Mouse (Mus musculus): ENCODE measurements around the gene Comt. TPM values are rescaled to one million over a fixed set of nuclear protein-coding genes. Genes with fewer than 3 reads are reported as not detected.

Comt gene
- polyA plus RNA-seq, 1 experiment from 2014 or later = 64.0 TPM

DNA sequence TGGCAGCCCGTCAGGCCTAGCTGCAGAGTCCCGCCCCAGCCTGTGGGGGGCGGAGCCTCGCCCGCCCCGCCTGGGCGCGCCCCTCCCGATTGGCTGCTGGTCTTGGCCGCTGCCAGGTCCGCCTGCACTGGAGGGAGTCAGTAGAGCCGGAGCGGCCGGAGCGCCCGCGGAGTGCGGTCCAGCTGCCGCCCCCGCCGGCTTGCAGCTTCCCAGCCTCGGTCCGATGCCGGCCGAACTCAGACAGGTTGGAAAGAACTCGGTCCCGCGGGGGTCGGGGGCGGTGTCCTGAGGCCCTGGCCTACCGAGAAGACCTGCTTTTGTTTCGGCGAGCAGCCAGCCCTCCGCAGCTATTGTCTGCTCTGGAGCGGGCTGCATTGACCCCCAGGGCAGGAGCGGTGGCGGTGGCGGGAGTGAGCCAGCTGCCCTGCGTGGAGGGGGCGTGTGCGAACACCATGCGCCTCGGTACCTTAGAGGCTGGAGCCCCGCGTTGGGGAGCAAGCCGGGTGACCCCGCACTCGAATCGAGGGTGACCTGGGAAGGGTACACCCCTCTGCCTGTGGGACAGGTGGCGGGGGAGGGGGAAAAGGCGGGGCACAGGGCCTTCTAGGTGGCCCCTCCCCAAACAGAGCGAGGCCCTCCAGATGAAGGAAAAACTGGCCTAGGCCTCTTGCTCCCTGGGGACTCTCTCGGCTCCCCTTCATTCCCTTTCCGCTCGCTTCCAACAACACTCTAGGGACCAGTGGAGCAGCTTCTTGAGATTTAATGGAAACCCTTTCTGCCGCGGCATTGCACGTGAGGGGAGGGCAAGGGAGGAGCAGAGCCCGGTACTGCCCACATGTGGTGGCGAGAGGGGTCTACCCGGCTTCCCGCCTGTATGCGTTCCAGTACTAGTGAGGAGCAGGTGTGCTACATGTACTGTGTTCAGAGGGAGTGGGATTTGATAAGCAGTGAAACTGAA lies 33.9 kb downstream of the Comt start:
- peak overlapping the region; percentile 91 for H3K27ac ChIP-seq
- peak overlapping the region; percentile 73 for H3K4me2 ChIP-seq
- H3K27me3 ChIP-seq = no peaks in the 10 kb centered on the region
- peak overlapping the region; percentile 91 for H3K9ac ChIP-seq
- WGBS = 0% methylated on average over 46 of the region's 63 CpGs
- peaks cover 66% of the 10 kb centered on the region for H3K4me1 ChIP-seq
- H3K4me3 ChIP-seq = peak overlapping the region; percentile 70
- peak; percentile 79 for ATAC-seq
- H3K9me3 ChIP-seq (replicated peaks) = no peaks in the 10 kb centered on the region
- H3K36me3 ChIP-seq (ENCODE audit: poor library complexity, severe bottlenecking) = peaks cover 16% of the 10 kb centered on the region

DNA sequence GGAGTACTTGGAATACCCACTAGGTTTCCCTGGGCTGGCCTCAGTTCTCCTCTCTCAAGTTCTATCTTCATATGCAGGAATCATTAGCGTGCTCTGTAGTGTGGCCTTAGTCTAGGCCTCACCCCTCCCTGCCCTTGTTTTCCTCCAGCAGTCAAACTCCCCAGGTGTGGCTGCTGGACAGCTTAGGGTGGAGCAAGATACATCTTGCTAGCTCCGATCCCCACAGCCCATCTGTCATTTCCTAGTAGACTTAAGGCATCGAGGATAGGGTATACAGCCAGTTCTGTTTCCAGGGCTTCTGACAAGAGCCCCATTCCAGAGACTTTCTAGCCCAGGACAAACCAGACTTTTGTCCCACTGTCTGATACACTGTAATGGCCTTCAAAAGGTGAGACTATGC lies 34.9 kb downstream of the Comt start:
- Histone ChIP-seq H3K4me1 (peaks cover 74% of the 10 kb centered on the region), H3K9ac (no peak overlapping the region), H3K4me2 (no peak overlapping the region), H3K36me3 (ENCODE audit: poor library complexity, severe bottlenecking) (peaks cover 6% of the 10 kb centered on the region), H3K27ac (peak overlapping the region; percentile 91), H3K4me3 (0 out of 2 replicates have a peak overlapping the region, but pooled peaks have one; percentile 70), H3K9me3 (replicated peaks) (no peaks in the 10 kb centered on the region), H3K27me3 (no peaks in the 10 kb centered on the region)
- WGBS = 85% methylated on average over 3 of the region's 3 CpGs
- no peak for ATAC-seq

DNA sequence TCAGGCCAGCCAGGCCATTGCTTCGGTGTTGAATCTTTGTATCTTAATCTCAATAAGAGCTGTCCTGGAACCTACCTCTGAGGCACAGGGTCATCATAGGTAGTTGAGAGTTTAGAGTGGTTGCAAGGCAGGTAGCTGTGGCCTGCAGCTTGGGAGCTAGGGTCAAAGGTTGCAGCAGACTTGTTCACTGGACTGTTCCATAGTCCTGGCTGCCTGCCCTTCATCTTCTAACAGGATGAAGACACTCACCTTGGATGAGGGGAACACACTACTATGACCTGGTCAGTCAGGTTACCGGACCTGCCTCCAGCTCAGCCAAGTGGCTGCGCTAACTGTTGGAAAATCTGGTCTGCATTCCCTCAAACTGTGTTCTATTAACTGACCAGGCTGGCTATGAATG lies 35.5 kb downstream of the Comt start:
- no peaks in the 10 kb centered on the region for H3K27me3 ChIP-seq
- no peak for ATAC-seq

DNA sequence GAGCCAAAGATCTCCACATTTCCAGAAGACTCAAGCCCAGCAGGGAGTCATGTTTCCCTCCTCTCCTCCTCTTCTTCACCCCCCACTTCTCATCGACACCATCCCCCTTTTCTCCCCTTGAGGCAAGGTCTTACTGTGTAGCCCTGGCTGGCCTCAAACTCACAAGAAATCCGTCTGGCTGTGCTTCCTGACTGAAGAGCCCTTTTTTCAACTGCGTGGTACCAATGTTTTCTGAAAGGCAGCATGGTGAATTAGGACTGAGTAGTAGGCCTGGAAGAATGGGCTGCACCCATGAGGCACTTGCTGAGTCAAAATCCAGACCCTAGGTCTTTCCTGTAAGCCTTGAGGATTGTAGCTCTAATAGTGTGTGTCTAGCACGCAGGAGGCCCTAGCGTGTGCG lies 36.3 kb downstream of the Comt start:
- 78% methylated on average over 6 of the region's 6 CpGs for WGBS
- no peaks in the 10 kb centered on the region for H3K27me3 ChIP-seq
- no peaks in the 10 kb centered on the region for H3K9me3 ChIP-seq (replicated peaks)
- no peak overlapping the region for H3K4me2 ChIP-seq
- H3K27ac ChIP-seq = no peak overlapping the region
- no peak overlapping the region for H3K4me3 ChIP-seq
- no peak overlapping the region for H3K9ac ChIP-seq
- ATAC-seq = no peak
- H3K36me3 ChIP-seq (ENCODE audit: poor library complexity, severe bottlenecking) = no peaks in the 10 kb centered on the region
- peaks cover 68% of the 10 kb centered on the region for H3K4me1 ChIP-seq

More for the DNA sequence above, 35.5 kb downstream of the Comt start:
- Histone ChIP-seq H3K36me3 (ENCODE audit: poor library complexity, severe bottlenecking) (no peaks in the 10 kb centered on the region), H3K4me1 (peaks cover 74% of the 10 kb centered on the region), H3K27ac (no peak overlapping the region), H3K9me3 (replicated peaks) (no peaks in the 10 kb centered on the region), H3K4me3 (no peak overlapping the region), H3K9ac (no peak overlapping the region), H3K4me2 (no peak overlapping the region)
- 94% methylated on average over 3 of the region's 3 CpGs for WGBS

DNA sequence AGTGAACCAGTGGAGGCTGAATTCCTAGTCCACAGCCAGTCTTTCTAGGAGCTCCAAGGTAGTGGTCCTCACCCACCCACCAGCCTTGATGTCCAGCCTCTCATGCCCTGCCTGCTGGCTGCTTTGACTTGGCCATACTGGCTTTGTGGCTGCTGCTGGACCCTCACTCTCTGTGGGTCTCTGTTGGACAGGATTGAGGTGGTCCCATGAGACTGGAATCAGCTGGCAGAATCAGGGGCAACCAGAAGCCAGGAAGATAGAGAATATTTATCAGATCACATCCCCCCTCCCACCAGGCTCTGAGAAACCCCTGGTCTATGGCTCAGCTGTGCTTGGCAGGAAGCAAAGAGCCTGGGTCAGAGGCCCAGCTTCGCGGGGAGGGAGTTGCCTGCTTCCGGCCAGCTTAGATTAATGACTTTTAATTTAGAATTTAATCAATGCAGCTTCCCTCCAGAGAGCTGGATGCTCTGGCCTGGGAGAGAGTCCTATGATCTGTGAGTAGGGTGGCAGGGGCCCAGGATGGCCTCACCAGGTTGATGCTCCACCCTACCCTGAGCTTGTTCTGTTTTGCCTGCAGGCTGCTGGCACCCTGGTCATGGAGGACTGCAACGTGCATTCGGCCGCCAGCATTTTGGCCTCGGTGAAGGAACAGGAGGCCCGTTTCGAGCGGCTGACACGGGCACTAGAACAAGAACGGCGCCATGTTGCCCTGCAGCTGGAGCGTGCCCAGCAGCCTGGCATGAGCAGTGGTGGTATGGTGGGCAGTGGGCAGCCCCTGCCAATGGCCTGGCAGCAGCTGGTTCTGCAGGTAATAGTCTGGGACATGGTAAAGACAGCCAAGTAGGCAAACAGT lies 37.8 kb downstream of the Comt start:
- no peak overlapping the region for H3K4me2 ChIP-seq
- peak overlapping the region; percentile 12 for H3K27ac ChIP-seq
- peaks cover 63% of the 10 kb centered on the region for H3K4me1 ChIP-seq
- no peaks in the 10 kb centered on the region for H3K27me3 ChIP-seq
- H3K9ac ChIP-seq = peak overlapping the region; percentile 3; the same call in 1 of the 2 replicates
- no peaks in the 10 kb centered on the region for H3K9me3 ChIP-seq (replicated peaks)
- no peak for ATAC-seq
- no peak overlapping the region for H3K4me3 ChIP-seq
- no peaks in the 10 kb centered on the region for H3K36me3 ChIP-seq (ENCODE audit: poor library complexity, severe bottlenecking)
- WGBS = 85% methylated on average over 14 of the region's 14 CpGs

DNA sequence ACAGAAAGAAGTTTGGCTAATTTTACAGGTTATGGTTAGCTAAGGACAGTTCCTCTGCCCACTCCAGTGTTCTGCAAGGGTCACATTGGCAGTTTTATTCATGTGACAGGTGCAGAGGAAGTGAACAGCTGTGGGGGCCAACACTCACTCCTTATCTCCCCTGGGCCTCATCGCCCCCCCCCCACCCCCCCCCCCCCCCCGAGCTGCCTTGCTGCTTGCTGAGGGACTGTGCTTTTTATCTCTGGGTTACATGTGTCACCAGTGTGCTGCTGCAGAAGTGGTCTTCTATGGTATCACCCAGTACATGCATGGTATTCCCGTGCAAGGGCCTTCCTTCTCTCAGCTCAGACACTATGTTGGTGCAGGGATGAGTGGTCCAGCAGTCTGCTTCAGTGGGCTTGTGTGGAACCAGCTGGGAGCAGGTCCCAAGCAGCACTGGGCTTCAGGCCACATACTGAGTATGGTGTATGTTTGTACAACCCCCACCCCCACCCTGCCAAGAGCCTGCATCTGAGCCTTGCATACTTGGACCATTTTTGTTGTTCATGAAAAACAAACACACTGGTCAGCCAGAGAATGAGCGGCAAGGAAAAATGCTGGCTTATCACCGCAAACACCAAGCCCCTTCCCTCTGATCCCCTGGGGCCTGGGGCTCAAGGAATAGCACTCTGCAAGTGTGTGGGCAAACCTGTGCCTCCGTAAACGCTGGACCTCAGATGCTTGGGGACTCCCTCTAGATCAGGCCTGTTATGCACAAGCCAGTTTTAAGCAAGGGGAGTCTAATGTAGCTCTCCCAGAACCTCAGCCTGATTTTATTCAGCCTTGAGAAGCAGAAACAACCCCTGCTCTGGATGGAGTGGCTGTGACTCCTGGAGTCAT lies 38.7 kb downstream of the Comt start:
- Histone ChIP-seq H3K9me3 (replicated peaks) (no peaks in the 10 kb centered on the region), H3K27me3 (no peaks in the 10 kb centered on the region), H3K36me3 (ENCODE audit: poor library complexity, severe bottlenecking) (no peaks in the 10 kb centered on the region), H3K4me1 (peaks cover 64% of the 10 kb centered on the region), H3K4me2 (no peak overlapping the region; the same call in 1 of the 2 replicates), H3K9ac (0 out of 2 replicates have a peak overlapping the region, but pooled peaks have one; percentile 3), H3K27ac (peak overlapping the region; percentile 12; the same call in 1 of the 2 replicates), H3K4me3 (no peak overlapping the region)
- no peak for ATAC-seq
- WGBS = 51% methylated on average over 6 of the region's 7 CpGs

DNA sequence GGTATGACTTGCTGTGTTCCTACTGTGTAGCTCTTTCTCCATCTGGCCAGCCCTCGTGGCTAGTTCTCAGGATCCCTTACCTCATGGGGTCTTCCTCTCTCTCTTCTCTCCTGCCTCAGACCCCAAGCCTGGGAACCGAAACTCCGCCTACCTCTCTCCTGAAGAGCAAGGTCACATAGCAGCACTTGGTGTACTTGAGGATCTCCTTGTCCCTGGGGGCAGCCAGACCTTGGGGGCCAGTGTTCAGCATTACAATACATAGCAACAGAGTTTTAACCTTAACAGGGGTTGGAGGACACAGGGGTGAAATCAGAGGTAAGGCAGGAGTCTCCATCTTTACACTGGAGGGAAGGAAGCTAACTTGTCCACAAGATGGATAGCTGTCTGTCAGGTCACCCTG lies 39.7 kb downstream of the Comt start:
- H3K27ac ChIP-seq = no peak overlapping the region
- no peak overlapping the region for H3K4me2 ChIP-seq
- peaks cover 66% of the 10 kb centered on the region for H3K4me1 ChIP-seq
- H3K9ac ChIP-seq = no peak overlapping the region
- 57% methylated on average over 3 of the region's 3 CpGs for WGBS
- no peaks in the 10 kb centered on the region for H3K9me3 ChIP-seq (replicated peaks)
- ATAC-seq = no peak
- no peak overlapping the region for H3K4me3 ChIP-seq
- H3K27me3 ChIP-seq = no peaks in the 10 kb centered on the region
- H3K36me3 ChIP-seq (ENCODE audit: poor library complexity, severe bottlenecking) = no peaks in the 10 kb centered on the region

DNA sequence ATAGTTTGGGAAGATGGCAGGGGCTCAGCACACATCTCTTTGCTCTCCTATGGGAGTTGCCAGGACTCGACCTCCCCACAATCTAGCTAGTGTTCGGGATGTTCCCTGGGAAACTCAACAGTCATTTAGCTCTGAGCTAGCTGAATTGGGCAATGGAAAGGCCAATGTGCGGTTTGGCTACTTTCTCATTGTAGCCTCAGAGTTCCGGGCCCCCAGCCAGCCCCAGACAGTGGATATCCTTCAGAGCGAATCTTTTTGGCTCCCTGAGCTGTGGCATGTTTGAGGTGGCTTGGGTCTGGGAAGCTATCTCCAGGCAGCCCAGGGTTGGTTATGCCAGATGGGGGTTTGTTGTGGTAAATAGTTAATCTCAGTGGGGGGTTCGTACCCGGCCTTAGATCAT lies 40.2 kb downstream of the Comt start:
- no peak overlapping the region for H3K4me3 ChIP-seq

DNA sequence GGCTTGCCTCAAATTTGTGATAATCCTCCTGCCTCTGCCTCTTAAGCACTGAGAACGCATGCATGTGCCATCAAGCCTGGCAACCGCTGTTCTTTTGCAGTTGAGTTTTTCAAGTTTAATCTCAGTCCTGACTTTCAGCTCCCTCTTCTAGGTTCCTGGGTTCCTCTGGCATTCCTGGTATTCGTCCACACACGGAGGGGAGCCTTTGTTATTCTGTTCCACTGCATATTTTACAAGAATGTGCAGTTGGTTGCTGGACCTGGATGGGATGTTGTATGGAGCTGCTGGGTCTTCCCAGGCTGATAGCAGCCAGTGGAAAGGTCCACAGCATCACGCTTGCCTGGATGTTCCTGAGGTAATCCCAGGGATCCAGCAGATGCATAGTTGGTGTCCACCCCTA lies 41.2 kb downstream of the Comt start:
- ATAC-seq = no peak
- 66% methylated on average over 5 of the region's 5 CpGs for WGBS
- H3K4me1 ChIP-seq = peaks cover 81% of the 10 kb centered on the region
- H3K9ac ChIP-seq = no peak overlapping the region
- H3K9me3 ChIP-seq (replicated peaks) = no peaks in the 10 kb centered on the region
- H3K36me3 ChIP-seq (ENCODE audit: poor library complexity, severe bottlenecking) = no peaks in the 10 kb centered on the region
- H3K27me3 ChIP-seq = no peaks in the 10 kb centered on the region
- H3K4me3 ChIP-seq = no peak overlapping the region
- H3K4me2 ChIP-seq = no peak overlapping the region
- no peak overlapping the region for H3K27ac ChIP-seq

More for the DNA sequence above, 40.2 kb downstream of the Comt start:
- ATAC-seq = no peak
- H3K4me1 ChIP-seq = peaks cover 70% of the 10 kb centered on the region
- H3K9ac ChIP-seq = no peak overlapping the region
- peak overlapping the region; percentile 27; the same call in 1 of the 2 replicates for H3K27ac ChIP-seq
- no peak overlapping the region for H3K4me2 ChIP-seq
- 72% methylated on average over 7 of the region's 7 CpGs for WGBS
- no peaks in the 10 kb centered on the region for H3K36me3 ChIP-seq (ENCODE audit: poor library complexity, severe bottlenecking)
- no peaks in the 10 kb centered on the region for H3K27me3 ChIP-seq
- H3K9me3 ChIP-seq (replicated peaks) = no peaks in the 10 kb centered on the region

DNA sequence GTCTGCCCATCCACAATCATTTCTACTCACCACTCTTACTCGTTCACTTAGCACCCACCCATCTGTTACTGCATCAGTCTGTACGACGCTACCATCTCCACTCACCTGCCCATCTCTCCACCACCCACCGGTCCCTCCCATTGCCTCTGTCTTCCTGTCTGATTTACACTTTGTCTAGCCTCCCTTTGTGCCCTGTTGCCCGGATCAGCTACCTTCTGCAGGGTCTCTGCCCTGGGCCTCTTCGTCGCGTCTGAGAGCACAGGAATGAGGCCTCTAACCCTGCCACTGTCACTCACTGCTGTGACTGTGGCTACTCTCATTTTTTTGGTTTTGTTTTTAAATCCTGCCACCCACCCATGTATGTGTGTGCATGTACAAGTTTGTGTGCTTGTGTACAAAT lies 42.0 kb downstream of the Comt start:
- peaks cover 88% of the 10 kb centered on the region for H3K4me1 ChIP-seq
- peak overlapping the region; percentile 54 for H3K27ac ChIP-seq
- no peak overlapping the region for H3K9ac ChIP-seq
- no peaks in the 10 kb centered on the region for H3K27me3 ChIP-seq
- no peaks in the 10 kb centered on the region for H3K9me3 ChIP-seq (replicated peaks)
- H3K4me3 ChIP-seq = no peak overlapping the region
- no peaks in the 10 kb centered on the region for H3K36me3 ChIP-seq (ENCODE audit: poor library complexity, severe bottlenecking)
- 60% methylated on average over 8 of the region's 8 CpGs for WGBS
- no peak for ATAC-seq
- H3K4me2 ChIP-seq = no peak overlapping the region

DNA sequence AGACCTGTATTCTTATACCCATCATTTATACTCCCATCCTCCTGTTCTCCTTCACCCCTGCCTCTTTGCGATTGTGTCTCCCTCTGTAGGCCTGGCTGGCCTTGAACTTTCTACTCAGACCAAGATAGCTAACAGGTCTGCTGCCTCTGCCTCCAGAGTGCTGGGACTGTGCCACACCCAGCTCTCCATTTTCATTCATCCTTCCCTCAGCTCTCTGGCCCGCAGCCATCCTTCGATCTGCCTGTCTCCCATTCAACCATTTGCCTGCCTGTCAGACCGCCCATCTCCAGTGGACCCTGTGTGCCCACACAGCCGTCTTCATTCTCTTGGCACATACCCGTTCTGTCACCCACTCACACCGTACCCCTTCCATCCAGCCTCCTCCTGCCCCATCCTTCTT lies 42.4 kb downstream of the Comt start:
- Histone ChIP-seq H3K4me3 (no peak overlapping the region), H3K9ac (no peak overlapping the region), H3K27ac (peak overlapping the region; percentile 54), H3K36me3 (ENCODE audit: poor library complexity, severe bottlenecking) (no peaks in the 10 kb centered on the region), H3K27me3 (no peaks in the 10 kb centered on the region), H3K4me1 (peaks cover 89% of the 10 kb centered on the region), H3K9me3 (replicated peaks) (no peaks in the 10 kb centered on the region), H3K4me2 (no peak overlapping the region)
- WGBS = 44% methylated on average over 7 of the region's 7 CpGs
- ATAC-seq = no peak

All from forebrain, embryonic 13.5 days (tissue).